Mouse (Mus musculus) kidney, embryonic 14.5 days (tissue): ENCODE results near the gene Vmn2r61. TPM values are rescaled to one million over a fixed set of nuclear protein-coding genes. Genes with fewer than 3 reads are reported as not detected.

Experiments used
- ATAC-seq: fragments of 200-750 bp; cut with Nextera tagmentation; 2 replicates; pipeline ENCODE4 v1.8.0; 2017; ENCODE audit warnings: moderate number of reproducible peaks, mild to moderate bottlenecking, moderate TSS enrichment, moderate library complexity; ENCODE audit not compliant: low FRiP score, low TSS enrichment
- H3K27ac ChIP-seq: fragments of 300-500 bp; sonication (generic); 2 replicates; pipeline ENCODE4 v1.5.1; 2014; ENCODE audit warnings: low read depth, mild to moderate bottlenecking, low read length, moderate library complexity, mixed read lengths
- H3K27me3 ChIP-seq: fragments of 300-500 bp; sonication (generic); 2 replicates; pipeline ENCODE4 v1.6.1; 2014; ENCODE audit warnings: mild to moderate bottlenecking, low read length; ENCODE audit not compliant: control insufficient read depth, insufficient read depth
- H3K36me3 ChIP-seq: fragments of 300-500 bp; sonication (generic); 2 replicates; pipeline ENCODE4 v1.6.1; 2014; ENCODE audit warnings: low read length, mixed read lengths; ENCODE audit not compliant: control insufficient read depth, insufficient read depth
- H3K4me1 ChIP-seq: fragments of 300-500 bp; sonication (generic); 2 replicates; pipeline ENCODE4 v1.6.1; 2014; ENCODE audit warnings: low read length, mixed read lengths; ENCODE audit not compliant: control insufficient read depth, insufficient read depth
- H3K4me2 ChIP-seq: fragments of 300-500 bp; sonication (generic); replicated peaks from 2 replicates; pipeline ENCODE4 v1.6.1; 2014; ENCODE audit warnings: low read depth, mild to moderate bottlenecking, low read length
- H3K4me3 ChIP-seq: fragments of 300-500 bp; sonication (generic); 2 replicates; pipeline ENCODE4 v1.5.1; 2014; ENCODE audit warnings: mild to moderate bottlenecking, low read length
- H3K9ac ChIP-seq: fragments of 300-500 bp; sonication (generic); 2 replicates; pipeline ENCODE4 v1.6.1; 2014; ENCODE audit warnings: low read depth, mild to moderate bottlenecking, low read length, moderate library complexity
- H3K9me3 ChIP-seq: fragments of 300-500 bp; sonication (generic); 2 replicates; pipeline ENCODE4 v1.6.1; 2016; ENCODE audit warnings: low read length; ENCODE audit not compliant: control insufficient read depth
- WGBS: fragments of 180-500 bp; shearing (Covaris S2); extraction: QIAGEN DNeasy Blood & Tissue Kit; methylation state at CpG from one replicate; pipeline ENCODE4 v1.1.7; 2014; 5-methylcytosine and 5-hydroxymethylcytosine counted together
- polyA plus RNA-seq: library from polyadenylated mRNA; unstranded; fragments of >200 nt; fragmentation: Nextera tagmentation; extraction: Ambion mirVana; gene quantifications from 2 replicates; pipeline ENCODE4 v1.2.1, GENCODE M21; 2014

Vmn2r61 gene
- polyA plus RNA-seq = not detected in 2 replicates

DNA sequence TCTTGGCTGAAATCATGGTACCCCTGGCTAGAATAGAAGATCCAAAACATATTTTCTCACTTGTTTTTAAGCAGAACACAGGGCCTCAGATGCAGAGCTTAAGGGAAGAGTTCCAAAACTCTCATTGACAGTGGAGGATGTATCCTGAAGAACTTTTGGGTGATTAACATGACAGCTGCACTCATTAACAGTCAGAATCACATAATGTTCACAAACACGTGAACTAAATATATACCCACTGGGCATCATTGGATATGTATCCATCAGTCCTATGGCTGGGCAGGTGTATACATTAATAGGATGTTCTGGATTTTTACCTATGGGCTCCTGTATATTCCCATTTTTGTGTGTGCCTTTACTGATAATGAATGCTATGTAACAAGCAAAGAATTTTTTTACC is at the start of gene Vmn2r61:
TSS of gene Vmn2r61 (plus strand) at position 301 of the 400 bp plus-strand sequence.
- Histone ChIP-seq H3K27me3 (no peaks in the 10 kb centered on the region), H3K4me2 (no peak within 1 kb of the TSS), H3K4me1 (no peaks in the 10 kb centered on the region), H3K27ac (no peak within 1 kb of the TSS), H3K9me3 (peaks cover 9% of the 10 kb centered on the region; the same call in 1 of the 2 replicates), H3K4me3 (no peak within 1 kb of the TSS), H3K36me3 (no peaks in the 10 kb centered on the region), H3K9ac (no peak within 1 kb of the TSS)
- WGBS = 91% methylated on average over 1 of the region's 1 CpGs
- no peak for ATAC-seq

Other genes starting within 250 kb of the Vmn2r61 start
- gene Vmn2r59, start 201.0 kb upstream of the Vmn2r61 start, polyA plus RNA-seq = not detected in 2 replicates
- gene Vmn2r60, start 152.3 kb upstream of the Vmn2r61 start, polyA plus RNA-seq = not detected in 2 replicates
- gene 4933421I07Rik, start 188.1 kb downstream of the Vmn2r61 start, polyA plus RNA-seq = not detected in 2 replicates
- 9.1 and 13.7 TPM in 2 replicates for gene Zfp141, start 245.7 kb downstream of the Vmn2r61 start, polyA plus RNA-seq